Mouse (Mus musculus): ENCODE measurements at regions not wholly inside any gene's neighbourhood (a gene's known extent, or its start where the extent isn't known, plus 50 kb on each side); places are given as distances from the start of the nearest gene placed in this dataset.
A peak's percentile ranks its signal among the peaks of the same experiment; 100 is the strongest.

- 21% methylated on average over 1 of the region's 1 CpGs for WGBS
- ATAC-seq (ENCODE audit: low read depth): no peak; the same call in 1 of the 2 replicates
- H3K4me1 ChIP-seq (replicated peaks; ENCODE audit: control insufficient read depth, insufficient read depth, low read length): peaks cover 8% of the 10 kb centered on the region
- no peak overlapping the region for H3K4me3 ChIP-seq (ENCODE audit: low read length)
- H3K27ac ChIP-seq (ENCODE audit: low read length): peak overlapping the region; percentile 18; the same call in 1 of the 2 replicates
- no peaks in the 10 kb centered on the region for H3K27me3 ChIP-seq (ENCODE audit: control insufficient read depth, insufficient read depth, low read depth, low read length)
- H3K4me2 ChIP-seq (ENCODE audit: low read depth, low read length): no peak overlapping the region
- H3K36me3 ChIP-seq (ENCODE audit: control insufficient read depth, insufficient read depth, low read length): no peaks in the 10 kb centered on the region
- H3K9me3 ChIP-seq (ENCODE audit: control insufficient read depth, low read length): no peaks in the 10 kb centered on the region
- no peak overlapping the region for H3K9ac ChIP-seq (ENCODE audit: low read length)
Measured at GRCm38 (mm10) chr1:42418233-42418632, 277.3 kb upstream of the Pou3f3 start.

- WGBS: 59% methylated on average over 8 of the region's 8 CpGs
- H3K36me3 ChIP-seq (ENCODE audit: control insufficient read depth, insufficient read depth, low read length): no peaks in the 10 kb centered on the region
- no peaks in the 10 kb centered on the region for H3K9me3 ChIP-seq (ENCODE audit: control insufficient read depth, low read length)
- H3K4me3 ChIP-seq (ENCODE audit: low read length): no peak overlapping the region
- no peak overlapping the region for H3K27ac ChIP-seq (ENCODE audit: low read length)
- ATAC-seq (ENCODE audit: low read depth): no peak
- no peak overlapping the region for H3K4me2 ChIP-seq (ENCODE audit: low read depth, low read length)
- no peaks in the 10 kb centered on the region for H3K27me3 ChIP-seq (ENCODE audit: control insufficient read depth, insufficient read depth, low read depth, low read length)
- no peaks in the 10 kb centered on the region for H3K4me1 ChIP-seq (replicated peaks; ENCODE audit: control insufficient read depth, insufficient read depth, low read length)
- no peak overlapping the region for H3K9ac ChIP-seq (ENCODE audit: low read length)
Measured at GRCm38 (mm10) chr1:42436366-42436998, 259.1 kb upstream of the Pou3f3 start.

DNA sequence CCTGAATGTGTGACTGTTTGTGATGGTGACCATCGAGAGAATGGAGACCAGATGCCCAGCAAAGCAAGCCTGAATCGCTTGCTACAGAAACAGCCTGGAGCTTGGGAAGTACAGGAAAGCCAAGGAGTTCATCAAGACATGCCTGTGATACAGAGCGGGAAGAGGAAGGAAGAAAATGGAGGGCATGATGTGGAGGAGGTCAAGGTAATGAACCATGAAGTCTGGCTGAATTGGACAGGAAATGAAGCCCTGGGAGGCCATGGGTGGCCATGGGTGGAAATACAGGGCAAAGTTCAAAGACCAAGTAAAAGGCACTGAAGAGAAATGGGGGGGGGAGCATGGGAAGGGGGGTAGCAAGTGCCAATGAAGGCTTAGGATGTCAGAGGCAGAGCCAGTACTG, 227.2 kb upstream of the Pou3f3 start:
- ATAC-seq (ENCODE audit: low read depth): no peak
- Histone ChIP-seq H3K4me3 (ENCODE audit: low read length) (no peak overlapping the region), H3K4me2 (ENCODE audit: low read depth, low read length) (no peak overlapping the region), H3K9ac (ENCODE audit: low read length) (no peak overlapping the region), H3K27me3 (ENCODE audit: control insufficient read depth, insufficient read depth, low read depth, low read length) (no peaks in the 10 kb centered on the region), H3K36me3 (ENCODE audit: control insufficient read depth, insufficient read depth, low read length) (no peaks in the 10 kb centered on the region), H3K27ac (ENCODE audit: low read length) (no peak overlapping the region), H3K9me3 (ENCODE audit: control insufficient read depth, low read length) (no peaks in the 10 kb centered on the region), H3K4me1 (replicated peaks; ENCODE audit: control insufficient read depth, insufficient read depth, low read length) (no peaks in the 10 kb centered on the region)
- 88% methylated on average over 3 of the region's 3 CpGs for WGBS

- Histone ChIP-seq H3K36me3 (ENCODE audit: control insufficient read depth, insufficient read depth, low read length) (no peaks in the 10 kb centered on the region), H3K9me3 (ENCODE audit: control insufficient read depth, low read length) (no peaks in the 10 kb centered on the region), H3K9ac (ENCODE audit: low read length) (no peak overlapping the region), H3K27me3 (ENCODE audit: control insufficient read depth, insufficient read depth, low read depth, low read length) (no peaks in the 10 kb centered on the region), H3K4me1 (replicated peaks; ENCODE audit: control insufficient read depth, insufficient read depth, low read length) (no peaks in the 10 kb centered on the region), H3K4me3 (ENCODE audit: low read length) (no peak overlapping the region), H3K27ac (ENCODE audit: low read length) (no peak overlapping the region), H3K4me2 (ENCODE audit: low read depth, low read length) (no peak overlapping the region)
- 72% methylated on average over 10 of the region's 10 CpGs for WGBS
- ATAC-seq (ENCODE audit: low read depth): no peak
Measured at GRCm38 (mm10) chr1:42471846-42472494, 223.6 kb upstream of the Pou3f3 start.

GRCm38 (mm10) chr1:42472495-42473230, 222.9 kb upstream of the Pou3f3 start:
- WGBS: 50% methylated on average over 13 of the region's 13 CpGs
- Histone ChIP-seq H3K27me3 (ENCODE audit: control insufficient read depth, insufficient read depth, low read depth, low read length) (no peaks in the 10 kb centered on the region), H3K9ac (ENCODE audit: low read length) (no peak overlapping the region), H3K36me3 (ENCODE audit: control insufficient read depth, insufficient read depth, low read length) (no peaks in the 10 kb centered on the region), H3K4me2 (ENCODE audit: low read depth, low read length) (no peak overlapping the region), H3K27ac (ENCODE audit: low read length) (no peak overlapping the region), H3K9me3 (ENCODE audit: control insufficient read depth, low read length) (no peaks in the 10 kb centered on the region), H3K4me1 (replicated peaks; ENCODE audit: control insufficient read depth, insufficient read depth, low read length) (no peaks in the 10 kb centered on the region), H3K4me3 (ENCODE audit: low read length) (no peak overlapping the region)
- ATAC-seq (ENCODE audit: low read depth): no peak

DNA sequence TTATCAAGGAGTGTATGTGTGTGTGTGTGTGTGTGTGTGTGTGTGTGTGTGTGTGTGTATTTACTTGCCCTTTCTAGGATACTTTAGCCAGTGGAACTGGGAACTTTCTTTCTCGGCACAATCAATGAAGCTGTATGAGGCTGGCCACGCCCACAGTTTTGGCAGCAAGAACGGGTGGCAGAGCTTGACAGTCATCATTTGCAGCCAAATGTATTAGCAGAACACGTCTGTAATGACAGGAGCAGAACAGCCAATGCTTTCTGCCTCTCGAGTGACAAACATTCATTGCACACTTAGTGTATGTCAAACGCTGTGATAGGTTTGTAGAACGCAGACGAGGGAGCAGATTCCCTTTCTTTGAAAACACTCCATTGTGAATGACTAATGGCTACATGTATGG, 221.4 kb upstream of the Pou3f3 start:
- Histone ChIP-seq H3K27ac (ENCODE audit: low read length) (no peak overlapping the region), H3K9me3 (ENCODE audit: control insufficient read depth, low read length) (no peaks in the 10 kb centered on the region), H3K4me1 (replicated peaks; ENCODE audit: control insufficient read depth, insufficient read depth, low read length) (no peaks in the 10 kb centered on the region), H3K9ac (ENCODE audit: low read length) (no peak overlapping the region), H3K27me3 (ENCODE audit: control insufficient read depth, insufficient read depth, low read depth, low read length) (no peaks in the 10 kb centered on the region), H3K36me3 (ENCODE audit: control insufficient read depth, insufficient read depth, low read length) (no peaks in the 10 kb centered on the region), H3K4me2 (ENCODE audit: low read depth, low read length) (no peak overlapping the region), H3K4me3 (ENCODE audit: low read length) (no peak overlapping the region)
- WGBS: 52% methylated on average over 8 of the region's 8 CpGs
- ATAC-seq (ENCODE audit: low read depth): no peak

GRCm38 (mm10) chr1:42474831-42475230, 220.7 kb upstream of the Pou3f3 start:
- Histone ChIP-seq H3K9ac (ENCODE audit: low read length) (no peak overlapping the region), H3K4me3 (ENCODE audit: low read length) (no peak overlapping the region), H3K9me3 (ENCODE audit: control insufficient read depth, low read length) (no peaks in the 10 kb centered on the region), H3K4me2 (ENCODE audit: low read depth, low read length) (no peak overlapping the region), H3K27ac (ENCODE audit: low read length) (no peak overlapping the region), H3K36me3 (ENCODE audit: control insufficient read depth, insufficient read depth, low read length) (no peaks in the 10 kb centered on the region), H3K27me3 (ENCODE audit: control insufficient read depth, insufficient read depth, low read depth, low read length) (no peaks in the 10 kb centered on the region), H3K4me1 (replicated peaks; ENCODE audit: control insufficient read depth, insufficient read depth, low read length) (no peaks in the 10 kb centered on the region)
- peak; percentile 26; the same call in 1 of the 2 replicates for ATAC-seq (ENCODE audit: low read depth)
- WGBS: 90% methylated on average over 1 of the region's 1 CpGs

GRCm38 (mm10) chr1:42475629-42476028, 219.9 kb upstream of the Pou3f3 start:
- Histone ChIP-seq H3K4me3 (ENCODE audit: low read length) (no peak overlapping the region), H3K9me3 (ENCODE audit: control insufficient read depth, low read length) (no peaks in the 10 kb centered on the region), H3K9ac (ENCODE audit: low read length) (no peak overlapping the region), H3K36me3 (ENCODE audit: control insufficient read depth, insufficient read depth, low read length) (no peaks in the 10 kb centered on the region), H3K4me2 (ENCODE audit: low read depth, low read length) (no peak overlapping the region), H3K4me1 (replicated peaks; ENCODE audit: control insufficient read depth, insufficient read depth, low read length) (no peaks in the 10 kb centered on the region), H3K27me3 (ENCODE audit: control insufficient read depth, insufficient read depth, low read depth, low read length) (no peaks in the 10 kb centered on the region), H3K27ac (ENCODE audit: low read length) (no peak overlapping the region)
- ATAC-seq (ENCODE audit: low read depth): no peak
- WGBS: 59% methylated on average over 2 of the region's 2 CpGs

DNA sequence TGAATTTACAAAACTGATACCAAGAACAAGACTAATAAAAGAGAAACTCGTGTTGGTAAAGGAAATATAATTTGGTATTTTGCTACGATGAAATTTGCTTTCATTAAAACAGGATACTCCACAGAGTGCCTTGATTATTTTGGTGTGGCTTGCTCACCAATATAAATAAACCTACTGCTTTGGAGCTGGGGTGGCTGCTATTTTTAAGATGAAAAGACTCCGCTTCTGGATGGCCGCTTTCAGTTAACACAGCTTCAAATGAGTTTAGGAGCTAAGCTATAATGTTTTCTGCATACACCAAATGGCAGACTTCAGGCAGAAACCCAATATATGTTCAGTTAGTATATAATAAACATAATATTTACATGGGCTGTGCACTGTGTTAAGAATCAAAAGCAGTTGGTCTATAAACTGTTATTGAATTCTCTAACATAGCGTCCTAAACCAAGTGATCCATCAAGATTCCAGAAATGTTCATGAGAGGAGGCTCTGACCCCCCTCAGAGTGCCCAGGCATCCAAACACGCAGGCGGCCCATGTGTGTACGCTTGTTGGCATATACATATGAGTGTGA, 215.1 kb upstream of the Pou3f3 start:
- 0 out of 2 replicates have a peak, but pooled peaks cover 2% of the 10 kb centered on the region for H3K4me1 ChIP-seq (replicated peaks; ENCODE audit: control insufficient read depth, insufficient read depth, low read length)
- no peaks in the 10 kb centered on the region for H3K27me3 ChIP-seq (ENCODE audit: control insufficient read depth, insufficient read depth, low read depth, low read length)
- H3K4me2 ChIP-seq (ENCODE audit: low read depth, low read length): no peak overlapping the region
- ATAC-seq (ENCODE audit: low read depth): peak; percentile 71; the same call in 1 of the 2 replicates
- H3K9me3 ChIP-seq (ENCODE audit: control insufficient read depth, low read length): no peaks in the 10 kb centered on the region
- no peaks in the 10 kb centered on the region for H3K36me3 ChIP-seq (ENCODE audit: control insufficient read depth, insufficient read depth, low read length)
- H3K27ac ChIP-seq (ENCODE audit: low read length): no peak overlapping the region
- no peak overlapping the region for H3K4me3 ChIP-seq (ENCODE audit: low read length)
- no peak overlapping the region for H3K9ac ChIP-seq (ENCODE audit: low read length)
- 40% methylated on average over 8 of the region's 8 CpGs for WGBS
